Mouse (Mus musculus) small intestine, adult 10 weeks (tissue): ENCODE measurements around the gene Gm47996. TPM values are rescaled to one million over a fixed set of nuclear protein-coding genes. Genes with fewer than 3 reads are reported as not detected.

ENCODE experiments used
- polyA plus RNA-seq: library from polyadenylated mRNA; stranded (reverse); fragments of 350-450 nt; fragmentation: Illumina TruSeq; extraction: RNeasy Lipid Tissue Mini Kit (QIAGEN cat#74804); gene quantifications from one replicate; pipeline ENCODE4 v1.2.3, GENCODE M21; 2014; ENCODE audit warnings: low replicate concordance

Gm47996 gene
- not detected for polyA plus RNA-seq

GRCm38 (mm10) chr1:151209824-151210355, at the start of gene Gm47996:
Gene Gm47996 (plus strand): TSS chr1:151210131.

GRCm38 (mm10) chr1:151182266-151182665, 27.7 kb upstream of the Gm47996 start, which contains the start of gene Gm47985:
Gene Gm47985 (plus strand): TSS chr1:151182537.

GRCm38 (mm10) chr1:151192075-151192474, 17.9 kb upstream of the Gm47996 start, which contains the start of gene Gm8947:
Gene Gm8947 (plus strand): TSS chr1:151192376.

GRCm38 (mm10) chr1:151198120-151198519, 11.8 kb upstream of the Gm47996 start, which contains the start of gene Gm47995:
Gene Gm47995 (plus strand): TSS chr1:151198448.

GRCm38 (mm10) chr1:151203818-151204217, 6.1 kb upstream of the Gm47996 start, which contains the start of gene 3110040M04Rik:
Gene 3110040M04Rik (plus strand): TSS chr1:151204121.

Other genes with a start within 250 kb of the Gm47996 start
- gene Hmcn1, start 216.7 kb upstream of the Gm47996 start, polyA plus RNA-seq, result 2.0 TPM
- not detected for gene Gm47985, start 27.6 kb upstream of the Gm47996 start, polyA plus RNA-seq
- not detected for gene Gm8947, start 17.8 kb upstream of the Gm47996 start, polyA plus RNA-seq
- not detected for gene Gm47995, start 11.7 kb upstream of the Gm47996 start, polyA plus RNA-seq
- not detected for gene 3110040M04Rik, start 6.0 kb upstream of the Gm47996 start, polyA plus RNA-seq
- gene Ivns1abp, start 134.3 kb downstream of the Gm47996 start, polyA plus RNA-seq, result 808 TPM
- 91.8 TPM for gene Swt1, start 218.3 kb downstream of the Gm47996 start, polyA plus RNA-seq
- 70.3 TPM for gene Trmt1l, start 218.4 kb downstream of the Gm47996 start, polyA plus RNA-seq